Mouse (Mus musculus) A20 (cell line): ENCODE results near the gene Kcns3.

Experiments used
- DNase-seq: peaks from one replicate; pipeline ENCODE4 v3.0.0-alpha.2; 2011; ENCODE audit warnings: low read depth, low spot score

Gene Kcns3

GRCm38 (mm10) chr12:11151015-11151414, at the start of gene Kcns3:
TSS of gene Kcns3 (minus strand) at chr12:11151056.
- no peak for DNase-seq

GRCm38 (mm10) chr12:11198551-11198950, 47.7 kb upstream of the Kcns3 start:
- no peak for DNase-seq

DNA sequence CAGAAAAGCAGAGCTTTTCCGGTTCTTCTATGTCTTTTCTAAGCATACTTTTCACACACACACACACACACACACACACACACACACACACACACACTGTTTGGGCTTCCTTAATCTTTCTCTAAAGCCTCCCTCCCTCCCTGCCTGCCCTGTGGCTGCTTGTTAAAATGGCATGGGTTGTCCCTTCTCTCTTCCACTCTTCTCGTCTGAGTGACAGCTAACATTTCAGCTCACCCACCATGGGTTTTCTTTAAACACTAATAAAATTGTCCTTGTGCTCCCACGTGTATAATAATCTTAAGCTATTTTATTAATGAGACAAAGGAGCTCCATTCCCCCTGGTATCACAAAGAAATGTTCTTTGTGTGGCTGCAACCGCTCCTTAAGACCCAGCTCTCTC, 47.2 kb upstream of the Kcns3 start:
- DNase-seq = no peak

DNA sequence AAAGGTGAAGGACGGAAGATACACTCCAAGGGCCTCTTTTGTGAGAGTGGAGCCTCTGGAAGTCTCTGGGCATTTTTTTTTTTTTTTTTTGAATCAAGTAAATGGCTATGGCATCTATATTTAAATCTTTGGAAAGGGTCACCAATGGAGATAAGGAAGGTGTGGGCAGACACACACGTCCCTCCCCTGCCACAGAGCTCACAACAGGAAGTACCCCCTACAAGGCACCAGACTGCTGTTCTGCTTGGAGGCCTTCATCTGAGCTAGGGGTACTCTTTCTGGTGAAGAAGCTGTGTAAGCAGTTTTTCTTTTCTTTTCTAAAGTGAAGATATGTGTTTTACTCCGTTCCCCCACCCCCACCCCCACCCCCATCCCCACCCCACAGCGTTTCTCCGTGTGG, 46.0 kb upstream of the Kcns3 start:
- DNase-seq = no peak

GRCm38 (mm10) chr12:11196142-11196597, 45.3 kb upstream of the Kcns3 start:
- DNase-seq = peak; percentile 65

GRCm38 (mm10) chr12:11195031-11195430, 44.2 kb upstream of the Kcns3 start:
- DNase-seq = peak; percentile 34

DNA sequence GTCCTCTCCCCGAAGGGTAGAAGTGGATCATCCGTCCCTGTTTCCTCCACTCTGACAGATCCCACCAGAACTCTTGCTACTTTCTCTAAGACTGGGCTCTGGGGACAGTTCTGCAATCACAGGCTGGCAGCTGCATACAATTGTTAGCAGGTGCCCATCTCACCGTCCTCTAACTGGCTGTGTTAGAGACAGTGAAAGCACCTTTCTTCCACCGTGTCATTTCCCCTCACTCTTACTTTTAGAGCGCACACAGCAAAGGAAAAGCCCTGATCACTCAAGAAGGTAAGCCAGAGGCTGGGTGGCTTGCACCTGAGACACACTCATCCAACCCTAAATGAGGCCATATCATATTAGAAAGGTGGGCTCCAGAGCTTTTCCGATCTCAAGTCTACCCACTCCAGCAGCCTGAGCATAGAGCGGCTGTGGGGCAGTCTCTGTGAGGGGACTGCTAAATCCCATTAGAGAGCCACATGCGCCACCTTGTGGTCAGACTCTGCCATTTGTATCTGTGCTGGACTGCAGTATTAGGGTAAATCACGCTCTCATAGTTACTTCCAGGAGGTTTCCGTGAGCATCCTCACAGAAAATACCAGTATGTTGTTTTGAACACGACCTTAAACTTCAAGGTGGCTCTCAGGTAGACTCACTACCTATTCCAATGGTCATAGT, 27.8 kb upstream of the Kcns3 start:
- peak; percentile 92 for DNase-seq

- peak; percentile 58 for DNase-seq
Measured at GRCm38 (mm10) chr12:11177408-11178394, 26.8 kb upstream of the Kcns3 start.

- DNase-seq = no peak
Measured at GRCm38 (mm10) chr12:11158670-11159069, 7.8 kb upstream of the Kcns3 start.

GRCm38 (mm10) chr12:11155123-11155522, 4.3 kb upstream of the Kcns3 start:
- DNase-seq = no peak

DNA sequence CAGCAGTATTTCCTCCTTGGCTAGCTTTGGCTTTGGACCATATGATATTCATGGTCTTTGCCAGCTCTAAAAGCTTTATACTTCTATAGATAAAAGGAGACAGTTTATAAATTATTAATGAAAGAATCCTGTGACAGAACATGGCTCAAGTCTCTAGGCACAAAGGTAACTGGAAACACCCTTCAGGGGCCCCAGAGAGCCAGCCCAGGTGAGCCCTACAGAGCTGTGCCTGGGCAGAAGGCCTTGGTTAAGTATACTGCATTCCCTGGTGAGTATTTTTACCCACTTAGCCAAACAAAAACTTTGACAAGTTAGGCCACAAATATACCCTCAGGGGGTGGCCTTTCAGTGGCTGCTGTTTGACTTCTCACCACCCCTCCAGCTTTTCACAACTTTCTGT, 2.7 kb upstream of the Kcns3 start:
- no peak for DNase-seq

GRCm38 (mm10) chr12:11150192-11150935, 492 bp downstream of the Kcns3 start:
- DNase-seq = no peak

- no peak for DNase-seq
Measured at GRCm38 (mm10) chr12:11149421-11150191, 1.2 kb downstream of the Kcns3 start.

DNA sequence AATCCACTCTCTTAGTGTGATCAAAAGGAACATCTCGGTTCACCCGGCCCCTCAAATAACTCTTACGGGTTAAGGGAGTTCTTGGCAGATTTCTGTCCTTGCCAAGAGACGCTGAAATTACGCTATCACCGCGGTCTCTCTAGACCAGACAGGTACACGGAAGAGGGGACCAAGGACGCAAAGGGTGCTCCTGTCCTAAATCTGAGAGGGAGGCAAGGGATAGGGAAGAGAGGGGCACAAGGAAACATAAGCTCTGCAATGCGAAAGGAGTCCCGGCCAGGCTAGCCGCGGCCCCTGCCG, 1.8 kb downstream of the Kcns3 start:
- DNase-seq = no peak

DNA sequence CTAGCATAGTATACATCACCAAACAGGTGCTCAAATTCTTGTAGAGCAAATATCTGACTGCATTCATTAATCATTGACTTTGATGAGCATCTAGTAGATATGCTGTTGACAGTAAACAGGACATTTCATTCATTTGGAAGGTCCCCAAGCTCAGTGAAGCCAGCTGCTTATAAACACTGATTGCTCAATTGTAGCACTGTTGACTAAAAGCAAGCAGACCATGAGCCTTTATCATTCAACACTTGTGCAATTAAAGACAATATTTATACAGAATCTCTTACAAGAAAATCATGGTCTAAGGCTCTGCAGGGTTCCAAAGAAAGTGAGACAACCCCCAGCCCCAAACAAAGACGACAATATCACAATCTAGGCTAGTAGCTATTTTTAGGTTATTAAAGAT, 6.0 kb downstream of the Kcns3 start:
- DNase-seq = no peak

- DNase-seq = no peak
Measured at GRCm38 (mm10) chr12:11132418-11132817, 18.4 kb downstream of the Kcns3 start.

- no peak for DNase-seq
Measured at GRCm38 (mm10) chr12:11129188-11129587, 21.7 kb downstream of the Kcns3 start.

DNA sequence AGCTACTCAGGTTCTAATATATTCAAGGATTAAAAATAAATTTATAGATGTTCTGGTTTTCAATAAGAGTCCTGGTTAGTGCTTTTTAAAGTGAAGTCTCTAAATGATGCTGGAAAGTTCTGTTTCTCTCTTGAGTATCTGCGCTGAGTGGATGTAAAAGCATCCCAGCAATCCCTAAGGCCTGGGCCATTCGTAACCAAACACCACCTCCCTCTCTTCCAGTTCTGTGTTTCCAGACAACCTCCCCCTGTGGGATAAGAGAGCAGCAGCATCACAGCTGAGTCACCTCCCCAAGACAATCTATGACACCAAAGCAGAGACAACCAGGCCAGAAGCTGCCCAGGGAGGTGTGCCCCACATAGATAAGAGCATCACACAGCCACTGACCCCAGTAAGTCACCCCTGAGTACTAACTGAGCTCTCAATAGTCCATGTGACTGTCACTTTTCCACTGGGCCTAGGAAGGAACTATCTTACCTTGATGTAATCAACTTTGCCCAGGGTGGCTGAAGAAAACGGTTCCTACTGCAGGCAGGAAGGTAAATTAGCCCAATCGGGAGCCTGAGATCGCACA, 24.6 kb downstream of the Kcns3 start:
- DNase-seq = no peak

DNA sequence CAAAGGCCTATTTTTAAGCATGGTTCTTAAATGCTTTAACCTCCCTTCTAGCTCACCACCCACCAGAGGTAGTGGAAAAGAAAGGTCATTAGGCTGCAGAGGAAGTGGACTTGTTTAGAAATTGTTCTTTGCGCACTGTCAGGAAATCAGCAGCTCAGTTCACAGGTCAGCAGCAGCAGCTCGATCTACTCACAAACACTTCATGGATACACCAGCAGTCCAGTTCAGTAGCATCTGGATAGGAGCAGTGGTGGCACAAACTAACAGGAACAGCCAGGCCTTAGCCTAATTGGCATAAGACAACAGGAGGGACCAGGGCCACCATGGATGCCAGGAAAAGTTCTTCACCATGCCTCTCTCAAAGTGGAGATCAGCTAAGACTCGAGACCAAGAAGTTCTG, 49.3 kb downstream of the Kcns3 start:
- DNase-seq = no peak

DNA sequence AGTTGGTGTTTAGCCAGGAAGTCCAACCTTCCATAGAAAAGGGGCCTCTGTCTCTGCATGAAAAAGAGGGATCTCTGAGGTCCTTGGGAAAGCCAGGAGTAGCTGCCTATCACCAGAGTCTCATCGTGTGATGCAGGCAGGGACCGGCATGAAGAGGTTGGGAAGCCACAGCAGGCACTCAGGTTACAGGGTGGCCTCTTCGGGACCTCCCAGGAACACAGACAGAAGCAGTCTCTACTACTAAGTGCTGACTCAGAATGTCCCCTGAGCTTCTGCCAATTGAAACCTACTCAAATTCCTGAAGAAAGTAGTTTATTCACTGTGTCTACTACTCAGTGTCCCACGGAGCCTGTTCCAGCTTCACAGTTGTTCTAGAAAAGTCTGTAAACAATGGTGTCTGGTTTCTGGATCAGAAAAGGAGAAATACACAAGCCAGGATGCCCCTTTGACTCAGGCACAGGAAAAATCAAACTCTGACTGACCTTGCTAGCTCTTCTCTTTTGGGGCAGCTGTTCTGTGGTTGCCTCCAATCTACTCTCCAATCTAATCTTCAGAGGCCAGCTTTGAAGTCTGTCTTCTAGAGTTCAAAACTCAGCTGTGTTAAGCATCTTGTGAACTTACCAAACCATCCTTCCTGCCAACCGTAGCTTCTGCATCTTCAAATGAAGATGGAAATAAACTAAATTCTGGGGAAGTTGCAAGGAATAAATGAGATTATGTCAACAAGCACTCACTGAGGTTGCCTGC, 62.1 kb downstream of the Kcns3 start:
- DNase-seq = no peak
